Comparison of ENCODE assay signal across 10 mouse cellular contexts in genomic region chr9:80012751-80013150, GRCm38 (mm10). TPM values are rescaled to one million over a fixed set of nuclear protein-coding genes. Genes with fewer than 3 reads are reported as not detected.
DNase-seq lines count a peak whose midpoint lies in the region; ATAC-seq and TF ChIP-seq lines count a peak whose summit lies in the region.
"Had no signal": no experiment of that assay in that cellular context is flagged by ENCODE, and none has a peak within 500 bp of the region (broad histone marks: within the 10 kb centered on the region; RNA-seq: fewer than 3 reads in every experiment).

Filip1 (minus strand) TSS chr9:80012851.

- H3K4me3 ChIP-seq in embryonic fibroblast, embryonic 13.5 days (ENCODE audit: insufficient read depth, low read length): no peak within 1 kb of the TSS

- H3K27ac ChIP-seq in embryonic fibroblast, embryonic 13.5 days (ENCODE audit: insufficient read depth, low read length): peak within 1 kb of the TSS; percentile 27; the same call in 1 of the 2 replicates

- TF ChIP-seq POLR2A in embryonic fibroblast, embryonic 13.5 days (IDR thresholded peaks at IDR 0.05; ENCODE audit: low read depth, low read length): no peak

- ATAC-seq in erythroblast, adult 5-6 weeks (replicated peaks; ENCODE audit: low FRiP score, poor library complexity, severe bottlenecking): no peak

- TF ChIP-seq CTCF in embryonic fibroblast, embryonic 13.5 days (IDR thresholded peaks at IDR 0.05; ENCODE audit: borderline replicate concordance, insufficient read depth, low read length): no peak

- H3K4me1 ChIP-seq in embryonic fibroblast, embryonic 13.5 days (ENCODE audit: control insufficient read depth, insufficient read depth, low read length): 0 out of 2 replicates have a peak, but pooled peaks cover 2% of the 10 kb centered on the region

- DNase-seq in layer of hippocampus, postnatal 10 days (ENCODE audit: low spot score in 2 of 2): no peak
- DNase-seq in layer of hippocampus, postnatal 36 days: no peak
- DNase-seq in adrenal gland, postnatal 25 days: no peak
- no peak for DNase-seq in heart, postnatal 14 days
- no peak for DNase-seq in kidney, adult 9 months
- no peak for DNase-seq in thymus, adult 18-20 months
- DNase-seq: retina, postnatal 1 day had no signal

- intact Hi-C loops in heart, postnatal 14 days (cut with DNase I): no loop called here

RNA-seq across cellular contexts. Expression of gene Filip1, which starts in this region (rescaled TPM):
- total RNA-seq in layer of hippocampus, postnatal 10 days (2021): 10 to 100 TPM; 17.6 to 18.8 TPM
- total RNA-seq in layer of hippocampus, postnatal 36 days (2021): 10 to 100 TPM in 1 of 2 experiments, 1 to 10 TPM in 1; 8.5 to 10.3 TPM
- 108 and 113 TPM in 2 replicates for total RNA-seq in adrenal gland, postnatal 25 days (2021)
- polyA plus RNA-seq in embryonic fibroblast, embryonic 13.5 days (2011; ENCODE audit: insufficient read length, low read depth, missing spikeins): 0.23 and 0.52 TPM in 2 replicates
- 100 to 1,000 TPM; 117 to 120 TPM for total RNA-seq in heart, postnatal 14 days (2021)
- total RNA-seq in erythroblast, adult 5-6 weeks (2015; ENCODE audit: low replicate concordance): 0.38 and 0.63 TPM in 2 replicates
- total RNA-seq in erythroblast, adult 5-6 weeks (2017; ENCODE audit: low replicate concordance): 0.70 TPM in 1 of 2 replicates, not detected in the other
- total RNA-seq: MEL had no signal

Comparison
In these comparisons a context has a peak if more than half of its experiments do, and no peak if none do; other contexts are left out.
1. RNA of gene Filip1 (total RNA-seq): 117 to 120 TPM in heart, postnatal 14 days, 108 to 113 TPM in adrenal gland, postnatal 25 days, 17.6 to 18.8 TPM in layer of hippocampus, postnatal 10 days and 8.5 to 10.3 TPM in layer of hippocampus, postnatal 36 days; 0.38 to 0.70 TPM in erythroblast, adult 5-6 weeks; every median in the first group is over 4 times any median in the second.